Mouse (Mus musculus) lung, embryonic 15.5 days (tissue): ENCODE data around the gene Timm8a2. TPM values are rescaled to one million over a fixed set of nuclear protein-coding genes. Genes with fewer than 3 reads are reported as not detected.
"Not testable (repeated sequence)": the region's sequence is repeated elsewhere in the genome, so short reads cannot be mapped to it uniquely, and the experiment has no call there.

Experiments
- ATAC-seq: fragments of 200-750 bp; cut with Nextera tagmentation; 2 replicates; pipeline ENCODE4 v1.8.0; 2017; ENCODE audit warnings: moderate number of reproducible peaks, borderline replicate concordance; ENCODE audit not compliant: low FRiP score, low TSS enrichment; ENCODE audit errors: extremely low read depth
- H3K27ac ChIP-seq: fragments of 300-500 bp; sonication (generic); 2 replicates; pipeline ENCODE4 v1.5.1; 2015; ENCODE audit warnings: moderate library complexity, mild to moderate bottlenecking, inconsistent platforms
- H3K27me3 ChIP-seq: fragments of 300-500 bp; sonication (generic); 2 replicates; pipeline ENCODE4 v1.6.1; 2015; ENCODE audit warnings: inconsistent platforms
- H3K36me3 ChIP-seq: fragments of 300-500 bp; sonication (generic); 2 replicates; pipeline ENCODE4 v1.6.1; 2015; ENCODE audit warnings: inconsistent platforms
- H3K4me1 ChIP-seq: fragments of 300-500 bp; sonication (generic); 2 replicates; pipeline ENCODE4 v1.6.1; 2015; ENCODE audit warnings: inconsistent platforms
- H3K4me2 ChIP-seq: fragments of 300-500 bp; sonication (generic); 2 replicates; pipeline ENCODE4 v1.6.1; 2015; ENCODE audit warnings: inconsistent platforms, mild to moderate bottlenecking, moderate library complexity
- H3K4me3 ChIP-seq: fragments of 300-500 bp; sonication (generic); 2 replicates; pipeline ENCODE4 v1.5.1; 2015; ENCODE audit warnings: mild to moderate bottlenecking, inconsistent platforms
- H3K9ac ChIP-seq: fragments of 300-500 bp; sonication (generic); 2 replicates; pipeline ENCODE4 v1.6.1; 2015; ENCODE audit warnings: inconsistent platforms
- H3K9me3 ChIP-seq: fragments of 300-500 bp; sonication (generic); 2 replicates; pipeline ENCODE4 v1.6.1; 2016; ENCODE audit warnings: inconsistent platforms
- WGBS: fragments of 180-500 bp; shearing (Covaris S2); methylation state at CpG from one replicate; pipeline ENCODE4 v1.1.7; 2015; 5-methylcytosine and 5-hydroxymethylcytosine counted together
- polyA plus RNA-seq: library from polyadenylated mRNA; unstranded; fragments of >200 nt; fragmentation: Nextera tagmentation; extraction: Ambion mirVana; gene quantifications from 2 replicates; pipeline ENCODE4 v1.2.1, GENCODE M21; 2015

Gene Timm8a2
- polyA plus RNA-seq, 1 experiment from 2014 or later = not detected

DNA sequence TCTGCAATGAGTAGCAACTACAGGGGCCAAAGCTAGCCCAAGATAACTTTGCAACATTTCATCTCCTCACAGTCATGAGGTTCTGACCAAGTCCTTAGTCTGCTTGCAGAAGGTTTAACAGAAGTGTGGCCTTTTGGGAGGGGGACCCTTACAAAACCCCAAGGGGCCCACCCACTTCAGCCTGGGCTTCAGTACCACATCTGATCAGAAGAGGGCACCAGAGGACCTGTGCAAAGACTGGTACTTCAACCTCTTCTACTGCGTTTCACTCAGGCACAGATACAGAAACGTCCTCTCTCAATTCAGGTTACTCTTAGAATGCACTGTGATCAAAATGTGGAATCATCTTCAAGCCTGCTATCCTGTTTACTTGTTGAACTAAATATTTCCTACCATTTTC, 30.0 kb downstream of the Timm8a2 start:
- 8% methylated on average over 2 of the region's 2 CpGs for WGBS

DNA sequence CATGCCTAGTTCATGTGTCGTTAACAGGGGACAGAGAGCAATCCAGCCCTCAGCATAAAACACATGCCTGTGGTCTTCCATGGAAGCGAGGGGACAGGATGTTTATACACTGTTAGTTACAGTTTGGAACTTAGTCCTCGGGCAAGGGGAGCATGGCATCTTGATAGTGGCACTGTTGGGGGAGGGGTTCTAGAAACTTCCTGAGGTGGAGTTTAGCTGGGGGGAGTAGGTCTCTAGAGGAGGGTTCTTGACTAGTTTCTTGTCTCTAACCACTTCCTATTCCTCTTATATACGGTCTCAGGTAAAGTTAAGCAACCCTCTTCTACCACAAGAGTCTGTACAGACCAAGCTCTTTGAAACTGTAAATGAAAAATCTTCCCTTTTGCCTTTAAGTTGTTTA, 31.8 kb downstream of the Timm8a2 start:
- Histone ChIP-seq H3K4me3 (no peak overlapping the region), H3K4me1 (peaks cover 10% of the 10 kb centered on the region), H3K36me3 (no peaks in the 10 kb centered on the region), H3K9me3 (no peaks in the 10 kb centered on the region), H3K27ac (no peak overlapping the region), H3K4me2 (no peak overlapping the region), H3K27me3 (no peaks in the 10 kb centered on the region), H3K9ac (no peak overlapping the region)
- no peak for ATAC-seq
- WGBS = 29% methylated on average over 4 of the region's 4 CpGs

More for the DNA sequence above, 30.0 kb downstream of the Timm8a2 start:
- peaks cover 7% of the 10 kb centered on the region for H3K4me1 ChIP-seq
- no peak for ATAC-seq
- H3K27me3 ChIP-seq = no peaks in the 10 kb centered on the region
- no peaks in the 10 kb centered on the region for H3K36me3 ChIP-seq
- H3K9ac ChIP-seq = no peak overlapping the region
- no peak overlapping the region for H3K4me3 ChIP-seq
- H3K4me2 ChIP-seq = no peak overlapping the region
- H3K9me3 ChIP-seq = no peaks in the 10 kb centered on the region
- H3K27ac ChIP-seq = no peak overlapping the region

DNA sequence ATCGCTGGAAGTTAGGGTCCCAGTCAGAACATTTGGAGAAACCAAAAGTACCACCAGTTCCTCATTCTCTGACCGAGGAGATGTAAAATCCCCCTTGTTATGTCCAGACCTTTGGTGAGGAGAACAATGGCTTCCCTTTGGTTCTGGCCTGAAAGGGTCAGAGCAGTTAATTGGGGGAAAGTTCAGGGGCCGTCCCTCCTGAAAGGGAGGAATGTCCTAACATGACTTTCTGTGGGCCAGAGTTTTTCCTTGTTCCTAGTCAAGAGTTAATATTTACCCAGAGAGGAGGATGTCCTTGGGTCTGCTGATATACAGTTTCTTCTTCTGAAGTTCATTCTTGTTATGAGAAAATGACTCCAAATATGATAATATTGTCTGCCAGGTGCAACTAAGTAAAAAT, 33.6 kb downstream of the Timm8a2 start:
- not testable (repeated sequence) for H3K9me3 ChIP-seq, H3K4me2 ChIP-seq, H3K27me3 ChIP-seq, H3K9ac ChIP-seq, ATAC-seq, H3K36me3 ChIP-seq, H3K4me3 ChIP-seq, H3K27ac ChIP-seq
- peaks cover 10% of the 10 kb centered on the region for H3K4me1 ChIP-seq
- WGBS = 53% methylated on average over 3 of the region's 3 CpGs

DNA sequence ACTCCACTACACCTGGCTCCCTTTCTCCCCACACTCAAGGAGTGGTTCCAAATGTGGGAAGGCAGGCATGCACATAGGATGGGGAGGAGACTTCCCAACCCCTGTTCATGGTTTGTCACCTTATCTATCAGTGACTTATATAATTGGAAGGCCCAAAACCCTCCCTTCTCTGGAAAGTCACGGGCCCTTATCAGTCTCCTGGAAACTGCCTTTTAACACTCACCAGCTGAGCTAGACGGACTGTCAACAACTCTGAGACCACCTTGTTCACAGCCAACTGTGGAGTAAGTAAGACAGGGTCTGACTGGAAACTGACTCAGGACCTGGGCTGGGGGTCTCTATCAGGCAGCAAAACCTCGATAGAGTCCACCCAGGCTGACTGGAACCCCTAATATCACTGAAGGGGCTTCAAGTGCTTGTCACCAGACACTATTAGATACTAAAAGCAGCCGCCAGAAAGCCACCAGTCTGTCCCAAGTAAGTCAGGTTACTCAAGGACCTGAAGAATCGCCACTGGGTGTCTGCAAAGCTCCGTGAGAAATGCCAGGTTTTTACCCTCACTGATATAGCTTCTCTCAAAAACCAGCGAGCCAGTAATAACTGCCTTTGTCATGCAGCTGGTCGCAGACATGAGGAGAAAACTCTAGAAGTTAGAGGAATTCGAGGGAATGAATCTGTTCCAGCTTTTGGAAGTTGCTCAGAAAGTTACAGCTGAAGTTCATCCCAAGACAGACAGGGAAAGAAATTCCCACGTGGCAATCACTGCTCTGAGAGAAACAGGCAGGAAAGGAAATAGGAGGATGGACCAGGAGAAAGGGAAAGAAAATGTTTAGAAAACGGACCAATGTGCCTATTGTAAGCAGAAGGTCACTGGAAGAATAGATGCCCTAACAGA, 34.6 kb downstream of the Timm8a2 start:
- no peak overlapping the region for H3K4me3 ChIP-seq
- WGBS = 21% methylated on average over 11 of the region's 11 CpGs
- no peaks in the 10 kb centered on the region for H3K9me3 ChIP-seq
- H3K36me3 ChIP-seq = no peaks in the 10 kb centered on the region
- no peak for ATAC-seq
- no peak overlapping the region for H3K9ac ChIP-seq
- H3K27ac ChIP-seq = no peak overlapping the region
- peaks cover 10% of the 10 kb centered on the region for H3K4me1 ChIP-seq
- H3K4me2 ChIP-seq = no peak overlapping the region
- H3K27me3 ChIP-seq = no peaks in the 10 kb centered on the region

DNA sequence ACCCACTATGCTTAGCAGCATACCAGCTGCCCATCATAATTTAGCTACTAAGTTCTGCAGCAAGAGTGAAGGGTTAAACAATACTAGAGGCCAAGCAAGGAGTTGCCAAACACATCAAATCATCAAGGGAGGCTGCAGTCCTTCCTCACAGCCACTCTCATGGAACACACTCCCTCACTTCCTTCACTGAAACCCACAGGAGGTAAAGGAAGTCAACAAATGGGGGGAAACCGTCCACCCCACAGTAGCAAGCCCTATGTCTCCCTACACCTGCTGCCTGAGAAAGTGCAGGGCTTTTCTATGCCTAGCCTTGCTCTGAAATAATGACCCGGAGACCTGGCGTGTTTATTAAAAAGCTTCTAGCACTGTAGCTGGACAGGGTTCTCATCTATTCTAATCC, 35.5 kb downstream of the Timm8a2 start:
- Histone ChIP-seq H3K27me3 (no peaks in the 10 kb centered on the region), H3K4me3 (no peak overlapping the region), H3K36me3 (no peaks in the 10 kb centered on the region), H3K27ac (no peak overlapping the region), H3K4me1 (peaks cover 10% of the 10 kb centered on the region), H3K4me2 (no peak overlapping the region), H3K9ac (no peak overlapping the region), H3K9me3 (no peaks in the 10 kb centered on the region)
- 69% methylated on average over 3 of the region's 3 CpGs for WGBS
- ATAC-seq = no peak

DNA sequence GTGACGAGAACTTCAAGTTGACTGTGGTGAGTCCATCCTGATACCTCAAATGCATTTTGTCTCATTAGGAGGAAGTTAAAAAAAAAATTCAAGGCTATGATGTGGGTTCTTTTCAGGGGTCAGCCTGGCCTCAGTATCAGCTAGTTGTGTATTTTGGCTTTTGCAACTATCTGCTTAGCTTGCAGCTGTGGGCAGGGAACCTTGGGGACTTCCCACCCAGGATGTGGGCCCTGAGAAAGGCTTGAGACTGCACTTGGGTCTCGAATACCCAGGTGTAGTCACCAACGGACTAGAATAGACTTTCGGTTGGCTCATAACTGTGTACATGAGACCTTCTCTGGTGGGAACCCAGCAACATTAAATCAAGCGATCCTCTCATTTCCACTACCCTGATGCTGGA, 38.9 kb downstream of the Timm8a2 start:
- no peaks in the 10 kb centered on the region for H3K9me3 ChIP-seq
- no peak overlapping the region for H3K4me3 ChIP-seq
- no peaks in the 10 kb centered on the region for H3K27me3 ChIP-seq
- H3K27ac ChIP-seq = no peak overlapping the region
- ATAC-seq = no peak
- H3K36me3 ChIP-seq = no peaks in the 10 kb centered on the region
- H3K4me1 ChIP-seq = peaks cover 10% of the 10 kb centered on the region
- WGBS = 88% methylated on average over 5 of the region's 5 CpGs
- no peak overlapping the region for H3K4me2 ChIP-seq
- no peak overlapping the region for H3K9ac ChIP-seq

DNA sequence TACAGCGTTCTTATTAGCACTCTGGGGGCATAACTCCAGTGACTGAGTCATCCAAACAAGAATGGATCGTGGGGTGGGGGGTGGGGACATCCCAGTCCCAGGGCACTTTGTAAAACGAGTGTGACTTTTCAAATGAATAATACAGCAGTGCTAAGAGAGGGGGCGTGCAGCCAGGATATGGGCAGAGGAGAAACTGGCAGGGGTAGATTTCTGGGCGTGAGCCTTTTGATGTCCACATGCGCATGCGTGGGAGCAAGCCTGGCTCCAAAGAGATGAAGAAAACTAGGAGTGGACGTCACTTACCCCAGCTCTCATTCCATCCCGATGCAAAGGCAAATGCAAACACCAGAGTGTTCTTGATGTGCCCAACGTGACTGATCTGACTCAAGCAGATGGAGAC, 39.9 kb downstream of the Timm8a2 start:
- H3K4me2 ChIP-seq = no peak overlapping the region
- no peaks in the 10 kb centered on the region for H3K9me3 ChIP-seq
- H3K4me3 ChIP-seq = no peak overlapping the region
- no peak for ATAC-seq
- 58% methylated on average over 10 of the region's 10 CpGs for WGBS
- peaks cover 5% of the 10 kb centered on the region; the same call in 1 of the 2 replicates for H3K4me1 ChIP-seq
- H3K36me3 ChIP-seq = no peaks in the 10 kb centered on the region
- no peak overlapping the region for H3K9ac ChIP-seq
- H3K27ac ChIP-seq = no peak overlapping the region
- no peaks in the 10 kb centered on the region for H3K27me3 ChIP-seq

DNA sequence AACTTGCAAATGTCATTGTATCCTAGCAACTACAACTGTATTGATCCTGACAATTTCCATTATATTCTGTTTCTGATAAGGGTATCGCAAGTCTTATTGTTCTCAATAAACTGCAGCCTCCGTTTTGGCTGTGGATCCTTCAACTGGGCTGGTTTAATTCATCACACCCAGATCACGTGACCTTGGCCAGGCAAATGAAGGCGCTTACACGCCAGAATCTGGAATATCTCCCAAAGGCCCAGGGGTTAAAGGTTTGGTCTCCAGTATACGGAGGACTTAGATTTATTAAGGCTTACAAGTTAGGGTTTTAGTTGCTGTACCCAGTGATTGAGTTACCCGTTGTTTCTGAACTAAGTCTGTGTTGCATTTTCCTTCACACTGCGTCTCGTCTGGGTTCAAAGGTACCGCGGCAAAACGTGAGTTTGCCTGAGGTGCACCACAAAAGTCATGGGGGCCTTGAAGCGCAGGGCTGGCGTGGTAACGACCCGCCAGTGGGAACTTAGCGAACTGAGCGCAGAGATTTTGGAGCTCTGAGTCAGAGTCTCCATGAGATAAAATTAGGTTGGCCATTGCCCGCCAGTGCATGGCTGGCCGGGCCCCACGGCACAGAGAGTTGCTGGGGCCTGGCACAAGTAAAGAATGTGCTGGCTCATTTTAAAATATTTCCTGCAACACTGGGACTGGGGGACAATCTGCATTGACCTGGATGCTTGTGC, 41.2 kb downstream of the Timm8a2 start:
- H3K36me3 ChIP-seq = no peaks in the 10 kb centered on the region
- no peaks in the 10 kb centered on the region for H3K9me3 ChIP-seq
- H3K4me2 ChIP-seq = no peak overlapping the region
- no peaks in the 10 kb centered on the region for H3K4me1 ChIP-seq
- no peak overlapping the region for H3K27ac ChIP-seq
- no peak for ATAC-seq
- no peak overlapping the region for H3K4me3 ChIP-seq
- no peak overlapping the region for H3K9ac ChIP-seq
- H3K27me3 ChIP-seq = no peaks in the 10 kb centered on the region
- 83% methylated on average over 21 of the region's 21 CpGs for WGBS

DNA sequence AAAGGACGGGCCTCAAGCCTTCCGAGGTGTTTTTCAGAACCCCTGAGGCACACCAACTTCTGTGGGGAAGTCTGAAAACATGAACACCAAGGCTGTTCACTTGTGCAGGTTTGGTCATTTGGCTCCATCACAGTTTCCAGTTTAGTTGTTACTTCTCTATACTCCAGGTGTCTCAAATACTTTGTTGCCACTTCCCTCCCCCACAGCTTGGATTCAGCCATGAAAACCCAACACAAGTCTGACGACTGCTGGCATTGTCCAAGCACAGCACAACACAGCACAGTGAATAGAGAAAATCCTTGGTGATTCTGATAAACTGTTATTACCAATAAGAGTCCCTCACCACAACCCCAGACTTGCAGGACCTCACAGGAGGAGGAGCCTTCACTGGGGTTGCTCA, 42.5 kb downstream of the Timm8a2 start:
- 75% methylated on average over 3 of the region's 3 CpGs for WGBS
- no peaks in the 10 kb centered on the region for H3K9me3 ChIP-seq
- no peak overlapping the region for H3K4me2 ChIP-seq
- no peaks in the 10 kb centered on the region for H3K27me3 ChIP-seq
- no peaks in the 10 kb centered on the region for H3K36me3 ChIP-seq
- ATAC-seq = no peak
- no peak overlapping the region for H3K9ac ChIP-seq
- H3K4me3 ChIP-seq = no peak overlapping the region
- H3K27ac ChIP-seq = no peak overlapping the region
- no peaks in the 10 kb centered on the region for H3K4me1 ChIP-seq

DNA sequence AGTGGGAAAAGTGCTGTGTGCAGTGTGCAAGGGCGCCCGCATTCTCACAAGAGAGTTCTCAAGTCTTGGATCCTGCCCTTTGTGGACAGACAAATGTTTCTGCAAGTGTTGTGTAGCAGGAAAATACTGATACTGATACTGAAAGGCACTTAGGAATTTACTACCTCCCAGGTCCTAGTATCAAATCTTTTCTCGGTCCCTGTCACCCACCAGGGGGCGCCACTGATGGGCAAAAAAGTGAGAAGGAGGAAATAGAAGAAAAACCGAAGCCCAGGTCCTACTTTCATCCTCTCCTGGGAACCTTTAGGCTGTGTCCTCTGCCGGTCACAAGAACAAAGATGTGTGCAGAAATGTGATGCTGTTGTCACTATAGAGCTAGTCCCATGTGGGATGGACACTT, 45.0 kb downstream of the Timm8a2 start:
- no peak overlapping the region for H3K27ac ChIP-seq
- H3K4me1 ChIP-seq = no peaks in the 10 kb centered on the region
- no peaks in the 10 kb centered on the region for H3K9me3 ChIP-seq
- no peaks in the 10 kb centered on the region for H3K36me3 ChIP-seq
- no peaks in the 10 kb centered on the region for H3K27me3 ChIP-seq
- ATAC-seq = no peak
- 54% methylated on average over 6 of the region's 6 CpGs for WGBS
- no peak overlapping the region for H3K9ac ChIP-seq
- H3K4me3 ChIP-seq = no peak overlapping the region
- no peak overlapping the region for H3K4me2 ChIP-seq

DNA sequence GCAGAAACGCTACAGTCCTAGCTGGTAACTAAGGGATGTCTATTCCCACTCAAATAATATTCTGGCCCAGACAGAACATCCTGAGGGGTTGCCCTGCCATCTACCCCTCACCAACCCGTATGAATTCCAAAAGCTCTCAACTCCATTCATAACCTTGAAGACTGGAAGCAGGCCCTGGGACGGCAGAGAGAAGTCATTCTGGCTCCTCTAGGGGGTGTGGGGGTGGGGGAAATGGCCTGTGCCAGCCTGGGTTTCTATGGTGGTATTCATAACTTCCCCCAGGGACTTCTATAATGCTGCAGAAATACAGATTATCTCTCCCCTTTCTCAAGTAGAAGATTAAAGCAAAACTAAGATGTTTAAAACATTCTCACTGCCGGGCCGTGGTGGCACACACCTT, 45.4 kb downstream of the Timm8a2 start:
- no peak for ATAC-seq
- no peak overlapping the region for H3K4me2 ChIP-seq
- H3K4me3 ChIP-seq = no peak overlapping the region
- H3K4me1 ChIP-seq = no peaks in the 10 kb centered on the region
- H3K36me3 ChIP-seq = no peaks in the 10 kb centered on the region
- no peak overlapping the region for H3K27ac ChIP-seq
- WGBS = 74% methylated on average over 5 of the region's 5 CpGs
- H3K9ac ChIP-seq = no peak overlapping the region
- no peaks in the 10 kb centered on the region for H3K9me3 ChIP-seq
- H3K27me3 ChIP-seq = no peaks in the 10 kb centered on the region

DNA sequence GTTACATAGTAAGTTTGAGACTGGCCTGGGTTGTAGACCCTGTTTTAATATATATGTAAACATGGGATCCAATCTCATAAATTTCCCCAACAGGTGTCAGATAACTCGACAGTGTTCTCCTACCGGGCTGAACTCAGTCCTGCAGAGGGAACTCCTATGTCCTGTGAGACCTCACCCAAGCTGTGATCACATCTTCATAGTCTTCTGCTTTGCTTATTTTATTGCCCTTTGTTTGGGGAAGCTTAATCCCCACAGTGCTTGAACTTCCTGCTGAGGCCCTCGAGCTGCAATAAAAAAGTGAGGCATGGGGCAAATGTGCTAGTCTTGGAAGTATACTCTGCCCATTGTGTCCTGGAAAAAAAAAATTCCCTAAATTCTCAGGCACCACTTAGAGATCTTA, 46.8 kb downstream of the Timm8a2 start:
- Histone ChIP-seq H3K27ac (no peak overlapping the region), H3K9ac (no peak overlapping the region), H3K4me2 (no peak overlapping the region), H3K4me3 (no peak overlapping the region), H3K9me3 (no peaks in the 10 kb centered on the region), H3K4me1 (no peaks in the 10 kb centered on the region), H3K36me3 (no peaks in the 10 kb centered on the region), H3K27me3 (no peaks in the 10 kb centered on the region)
- WGBS = 24% methylated on average over 3 of the region's 3 CpGs
- ATAC-seq = no peak
